Mouse (Mus musculus): ENCODE measurements around the gene Gart. TPM values are rescaled to one million over a fixed set of nuclear protein-coding genes. Genes with fewer than 3 reads are reported as not detected.
A peak's percentile ranks its signal among the peaks of the same experiment; 100 is the strongest.

Gene Gart
- total and polyA plus RNA-seq, 3 experiments, result 94.0 to 509 (median 417) TPM

DNA sequence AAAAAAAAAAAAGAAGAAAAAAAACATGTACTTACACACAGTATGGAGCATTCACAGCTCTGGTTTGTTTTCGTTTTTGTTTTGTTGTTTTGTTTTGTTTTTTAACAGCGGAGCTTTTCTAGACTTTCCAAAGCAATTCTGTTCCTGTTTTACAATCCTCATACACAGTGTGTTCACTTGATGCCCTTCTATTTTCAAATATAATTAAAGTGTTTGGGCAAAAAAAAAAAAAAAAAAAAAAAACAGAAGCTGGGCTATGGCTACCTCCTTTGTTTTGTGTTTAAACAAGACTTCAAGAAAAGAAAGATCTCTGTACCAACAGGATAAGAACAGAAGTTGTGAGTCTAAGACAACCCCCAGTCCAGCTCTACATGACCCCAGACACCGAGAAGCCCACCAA, 58.0 kb downstream of the Gart start:
- H3K36me3 ChIP-seq (ENCODE audit: control insufficient read depth in 1 of 2, insufficient read depth in 2 of 2, low read length in 2 of 2), result no peaks in the 10 kb centered on the region
- no peaks in the 10 kb centered on the region for H3K27me3 ChIP-seq (ENCODE audit: control insufficient read depth in 1 of 2, insufficient read depth in 2 of 2, low read length in 2 of 2)
- DNase-seq (ENCODE audit: low read depth, low spot score), result no peak
- TF ChIP-seq ZNF384 (IDR thresholded peaks at IDR 0.05; ENCODE audit: low read depth, low read length) (peak; percentile 76), KAT2A (conservative IDR thresholded peaks at IDR 0.05; ENCODE audit: low read depth, low read length) (no peak)
- H3K9me3 ChIP-seq (replicated peaks; ENCODE audit: insufficient read depth, low read length), result no peaks in the 10 kb centered on the region
- H3K79me2 ChIP-seq (ENCODE audit: control insufficient read depth, insufficient read depth, low read length, poor library complexity), result no peaks in the 10 kb centered on the region
- H3K27ac ChIP-seq (ENCODE audit: control insufficient read depth, low read depth, low read length), result no peak overlapping the region
- no peak overlapping the region for H3K4me3 ChIP-seq (ENCODE audit: control insufficient read depth in 1 of 2, insufficient read depth in 1 of 2, low read depth in 2 of 2, low read length in 2 of 2)
- no peaks in the 10 kb centered on the region for H3K4me1 ChIP-seq (ENCODE audit: control insufficient read depth in 1 of 2, insufficient read depth in 2 of 2, low read length in 2 of 2)
- H3K9ac ChIP-seq (ENCODE audit: control insufficient read depth, low read depth, low read length, poor library complexity, severe bottlenecking), result no peak overlapping the region

- Histone ChIP-seq H3K4me1 (ENCODE audit: control insufficient read depth in 1 of 2, insufficient read depth in 2 of 2, low read length in 2 of 2) (no peaks in the 10 kb centered on the region), H3K27me3 (ENCODE audit: control insufficient read depth in 1 of 2, insufficient read depth in 2 of 2, low read length in 2 of 2) (no peaks in the 10 kb centered on the region), H3K4me3 (ENCODE audit: control insufficient read depth in 1 of 2, insufficient read depth in 1 of 2, low read depth in 2 of 2, low read length in 2 of 2) (no peak overlapping the region), H3K9me3 (replicated peaks; ENCODE audit: insufficient read depth, low read length) (no peaks in the 10 kb centered on the region), H3K36me3 (ENCODE audit: control insufficient read depth in 1 of 2, insufficient read depth in 2 of 2, low read length in 2 of 2) (no peaks in the 10 kb centered on the region), H3K79me2 (ENCODE audit: control insufficient read depth, insufficient read depth, low read length, poor library complexity) (no peaks in the 10 kb centered on the region), H3K9ac (ENCODE audit: control insufficient read depth, low read depth, low read length, poor library complexity, severe bottlenecking) (no peak overlapping the region), H3K27ac (ENCODE audit: control insufficient read depth, low read depth, low read length) (no peak overlapping the region)
- peak; percentile 25 for DNase-seq (ENCODE audit: low read depth, low spot score)
- TF ChIP-seq HCFC1 (IDR thresholded peaks at IDR 0.05; ENCODE audit: low read depth, low read length), result no peak
- no peak for TF ChIP-seq POLR2AphosphoS2 (IDR thresholded peaks at IDR 0.05; ENCODE audit: low read length)
- no peak for TF ChIP-seq USF1 (IDR thresholded peaks at IDR 0.05; ENCODE audit: low read depth, low read length)
- TF ChIP-seq E2F4 (IDR thresholded peaks at IDR 0.05; ENCODE audit: borderline replicate concordance, low read depth, low read length), result no peak
- no peak for TF ChIP-seq MAFK (IDR thresholded peaks at IDR 0.05; ENCODE audit: borderline replicate concordance, low read depth, low read length)
- no peak for TF ChIP-seq CTCF (IDR thresholded peaks at IDR 0.05 in 2 of 3, conservative IDR thresholded peaks at IDR 0.05 in 1 of 3; ENCODE audit: control insufficient read depth in 1 of 3, insufficient read depth in 1 of 3, low read depth in 2 of 3, low read length in 3 of 3, poor library complexity in 1 of 3, severe bottlenecking in 1 of 3)
- no peak for TF ChIP-seq MAZ (IDR thresholded peaks at IDR 0.05; ENCODE audit: low read depth, low read length)
- TF ChIP-seq NRF1 (IDR thresholded peaks at IDR 0.05; ENCODE audit: insufficient read depth, low read depth, low read length, poor library complexity, severe bottlenecking), result no peak
- TF ChIP-seq TAL1 (IDR thresholded peaks at IDR 0.05; ENCODE audit: low read length), result no peak
- no peak for TF ChIP-seq CHD2 (IDR thresholded peaks at IDR 0.05; ENCODE audit: low read length)
- TF ChIP-seq GATA1 (IDR thresholded peaks at IDR 0.05; ENCODE audit: low read depth, low read length), result no peak
- TF ChIP-seq ZKSCAN1 (IDR thresholded peaks at IDR 0.05; ENCODE audit: low read depth, low read length), result no peak
- no peak for TF ChIP-seq EP300 (IDR thresholded peaks at IDR 0.05; ENCODE audit: low read depth in 1 of 2, low read length in 2 of 2)
- TF ChIP-seq JUND (IDR thresholded peaks at IDR 0.05; ENCODE audit: low read depth, low read length), result no peak
- TF ChIP-seq UBTF (IDR thresholded peaks at IDR 0.05; ENCODE audit: borderline replicate concordance, insufficient read depth, low read depth, low read length), result no peak
- no peak for TF ChIP-seq TCF12 (IDR thresholded peaks at IDR 0.05; ENCODE audit: low read depth, low read length)
- TF ChIP-seq POLR2AphosphoS5 (IDR thresholded peaks at IDR 0.05; ENCODE audit: borderline replicate concordance, low read depth, low read length), result no peak
- no peak for TF ChIP-seq MAX (IDR thresholded peaks at IDR 0.05; ENCODE audit: low read length)
These were observed 58.9 kb downstream of the Gart start for GRCm38 (mm10) chr16:91587730-91588453.
